Mouse (Mus musculus) A20 (cell line): ENCODE results near the gene Asb17.

Experiments used
- DNase-seq: peaks from one replicate; pipeline ENCODE4 v3.0.0-alpha.2; 2011; ENCODE audit warnings: low read depth, low spot score

The Asb17 gene

GRCm38 (mm10) chr3:153889188-153889781 lies 45.3 kb downstream of the Asb17 start:
- no peak for DNase-seq

GRCm38 (mm10) chr3:153895454-153895853 lies 51.4 kb downstream of the Asb17 start:
- DNase-seq, result no peak

GRCm38 (mm10) chr3:153897216-153897615 lies 53.2 kb downstream of the Asb17 start:
- no peak for DNase-seq

- DNase-seq, result no peak
Measured at GRCm38 (mm10) chr3:153901904-153902303, 57.9 kb downstream of the Asb17 start.

- DNase-seq, result no peak
Measured at GRCm38 (mm10) chr3:153902595-153902994, 58.6 kb downstream of the Asb17 start.

- peak; percentile 61 for DNase-seq
Measured at GRCm38 (mm10) chr3:153904586-153904985, 60.6 kb downstream of the Asb17 start.
